Mouse (Mus musculus) testis, adult 2 months (tissue): ENCODE results near the gene Scyl2.

ENCODE experiments used
- CTCF ChIP-seq: fragments of 200-500 bp; IDR thresholded peaks from 2 replicates; pipeline ENCODE4 v1.5.1; 2012; ENCODE audit warnings: low read depth, mild to moderate bottlenecking, inconsistent platforms, low read length, moderate library complexity; ENCODE audit not compliant: control insufficient read depth, insufficient read depth, insufficient replicate concordance
- POLR2A ChIP-seq: fragments of 200-500 bp; IDR thresholded peaks from 2 replicates; pipeline ENCODE4 v1.6.1; 2012; ENCODE audit warnings: low read depth, mild to moderate bottlenecking, inconsistent platforms, low read length, moderate library complexity; ENCODE audit not compliant: control insufficient read depth

GRCm38 (mm10) chr10:89703042-89703441 lies 17.0 kb upstream of the Scyl2 start:
- TF ChIP-seq POLR2A (no peak), CTCF (no peak)
